Mouse (Mus musculus) lung, postnatal 36 days (tissue): Measurements from ENCODE around the gene Gdf5.
A peak's percentile ranks its signal among the peaks of the same experiment; 100 is the strongest.

Source experiments
- DNase-seq: peaks from one replicate; pipeline ENCODE4 v3.0.0; 2022; ENCODE audit warnings: mixed read lengths

Gdf5 gene

GRCm38 (mm10) chr2:155945124-155945523 is at the start of gene Gdf5:
Gene Gdf5, minus strand, starts transcription at chr2:155945367.
- peak; percentile 30 for DNase-seq

- DNase-seq = peak; percentile 75
Measured at GRCm38 (mm10) chr2:155991863-155992321, 46.7 kb upstream of the Gdf5 start.

GRCm38 (mm10) chr2:155991151-155991550 is 46.0 kb upstream of the Gdf5 start:
- DNase-seq = no peak

GRCm38 (mm10) chr2:155989085-155989484 is 43.9 kb upstream of the Gdf5 start:
- no peak for DNase-seq

GRCm38 (mm10) chr2:155987131-155987530 is 42.0 kb upstream of the Gdf5 start:
- DNase-seq = no peak

- no peak for DNase-seq
Measured at GRCm38 (mm10) chr2:155985776-155986175, 40.6 kb upstream of the Gdf5 start.

GRCm38 (mm10) chr2:155979328-155979991 is 34.3 kb upstream of the Gdf5 start:
- peak; percentile 67 for DNase-seq

GRCm38 (mm10) chr2:155974087-155974731 is 29.0 kb upstream of the Gdf5 start:
- DNase-seq = no peak

GRCm38 (mm10) chr2:155973348-155973747 is 28.2 kb upstream of the Gdf5 start:
- DNase-seq = no peak

GRCm38 (mm10) chr2:155962991-155963390 is 17.8 kb upstream of the Gdf5 start:
- peak; percentile 54 for DNase-seq

- no peak for DNase-seq
Measured at GRCm38 (mm10) chr2:155961862-155962261, 16.7 kb upstream of the Gdf5 start.

- DNase-seq = no peak
Measured at GRCm38 (mm10) chr2:155959981-155960380, 14.8 kb upstream of the Gdf5 start.

GRCm38 (mm10) chr2:155956134-155957059 is 11.2 kb upstream of the Gdf5 start, which contains the start of gene Cep250:
Gene Cep250, plus strand, starts transcription at chr2:155956458.
- peak; percentile 94 for DNase-seq

GRCm38 (mm10) chr2:155952006-155952405 is 6.8 kb upstream of the Gdf5 start:
- DNase-seq = peak; percentile 89

GRCm38 (mm10) chr2:155949362-155949761 is 4.2 kb upstream of the Gdf5 start:
- DNase-seq = no peak

GRCm38 (mm10) chr2:155947390-155948002 is 2.3 kb upstream of the Gdf5 start:
- DNase-seq = no peak

GRCm38 (mm10) chr2:155946499-155946898 is 1.3 kb upstream of the Gdf5 start:
- no peak for DNase-seq

GRCm38 (mm10) chr2:155946069-155946468 is 902 bp upstream of the Gdf5 start:
- DNase-seq = peak; percentile 68

- no peak for DNase-seq
Measured at GRCm38 (mm10) chr2:155945580-155945979, 413 bp upstream of the Gdf5 start.

- no peak for DNase-seq
Measured at GRCm38 (mm10) chr2:155944685-155945084, 482 bp downstream of the Gdf5 start.

- no peak for DNase-seq
Measured at GRCm38 (mm10) chr2:155943463-155943862, 1.7 kb downstream of the Gdf5 start.

GRCm38 (mm10) chr2:155941697-155942442 is 3.3 kb downstream of the Gdf5 start:
- peak; percentile 35 for DNase-seq
